Mouse (Mus musculus) lung, adult 2 months (tissue): Measurements from ENCODE around the gene Olfr448. TPM values are rescaled to one million over a fixed set of nuclear protein-coding genes. Genes with fewer than 3 reads are reported as not detected.

Experiments used
- DNase-seq: peaks from one replicate; pipeline ENCODE4 v3.0.0; 2022
- H3K4me1 ChIP-seq: fragments of 200-500 bp; 2 replicates; pipeline ENCODE4 v1.6.1; 2011; ENCODE audit warnings: low read length; ENCODE audit not compliant: control insufficient read depth, insufficient read depth
- H3K4me3 ChIP-seq: fragments of 200-500 bp; replicated peaks from 2 replicates; pipeline ENCODE3; 2011; ENCODE audit warnings: low read depth, mild to moderate bottlenecking, control low read depth, low read length; ENCODE audit errors: extremely low read depth
- CTCF ChIP-seq: fragments of 200-500 bp; IDR thresholded peaks from 2 replicates; pipeline ENCODE4 v1.5.1; 2011; ENCODE audit warnings: mild to moderate bottlenecking, low read length, control low read depth; ENCODE audit not compliant: insufficient read depth
- POLR2A ChIP-seq: fragments of 200-500 bp; IDR thresholded peaks from 2 replicates; pipeline ENCODE4 v1.6.1; 2011; ENCODE audit warnings: low read depth, mild to moderate bottlenecking, control low read depth, low read length, borderline replicate concordance; ENCODE audit errors: extremely low read depth
- WGBS: fragments of 180-500 bp; shearing (Covaris S2); methylation state at CpG from one replicate; pipeline ENCODE4 v1.1.7; 2018; 5-methylcytosine and 5-hydroxymethylcytosine counted together
- polyA plus RNA-seq: library from polyadenylated mRNA; depleted of rRNA; stranded (reverse); fragments of >200 nt; gene quantifications from 2 replicates; pipeline ENCODE4 v1.2.3, GENCODE M21; 2012; rRNA removed

Olfr448 gene
- not detected in 2 replicates for polyA plus RNA-seq

GRCm38 (mm10) chr6:42890141-42890540, at the start of gene Olfr448:
Gene Olfr448, plus strand, starts transcription at chr6:42890441.
- no peak within 1 kb of the TSS for H3K4me3 ChIP-seq
- WGBS: 79% methylated on average over 1 of the region's 1 CpGs
- no peak for TF ChIP-seq CTCF
- no peak for TF ChIP-seq POLR2A
- H3K4me1 ChIP-seq: no peaks in the 10 kb centered on the region
- DNase-seq: no peak

- 9% methylated on average over 4 of the region's 4 CpGs for WGBS
- no peaks in the 10 kb centered on the region for H3K4me1 ChIP-seq
- DNase-seq: no peak
- no peak overlapping the region for H3K4me3 ChIP-seq
- 0 out of 2 replicates have a peak, but pooled peaks have one; percentile 4 for TF ChIP-seq CTCF
- no peak for TF ChIP-seq POLR2A
Observed at GRCm38 (mm10) chr6:42860222-42860819, 29.9 kb upstream of the Olfr448 start.

- DNase-seq: no peak
- no peak for TF ChIP-seq CTCF
- TF ChIP-seq POLR2A: no peak
- Histone ChIP-seq H3K4me1 (no peaks in the 10 kb centered on the region), H3K4me3 (no peak overlapping the region)
- WGBS: 80% methylated on average over 3 of the region's 3 CpGs
Observed at GRCm38 (mm10) chr6:42869695-42870094, 20.5 kb upstream of the Olfr448 start.

GRCm38 (mm10) chr6:42876323-42876722, 13.9 kb upstream of the Olfr448 start:
- H3K4me3 ChIP-seq: no peak overlapping the region
- TF ChIP-seq POLR2A (no peak), CTCF (no peak)
- no peaks in the 10 kb centered on the region for H3K4me1 ChIP-seq
- no peak for DNase-seq

GRCm38 (mm10) chr6:42900345-42900744, 10.1 kb downstream of the Olfr448 start:
- no peak for TF ChIP-seq CTCF
- TF ChIP-seq POLR2A: no peak
- DNase-seq: no peak
- Histone ChIP-seq H3K4me1 (no peaks in the 10 kb centered on the region), H3K4me3 (no peak overlapping the region)
- 15% methylated on average over 1 of the region's 1 CpGs for WGBS

- no peak for TF ChIP-seq POLR2A
- H3K4me3 ChIP-seq: no peak within 1 kb of the TSS
- no peaks in the 10 kb centered on the region for H3K4me1 ChIP-seq
- DNase-seq: no peak
Observed at GRCm38 (mm10) chr6:42908578-42908977, 18.3 kb downstream of the Olfr448 start, which contains the start of gene Olfr447. Gene Olfr447, plus strand, starts transcription at chr6:42908878.

- no peak for DNase-seq
- no peak for TF ChIP-seq POLR2A
- TF ChIP-seq CTCF: no peak
- H3K4me1 ChIP-seq: no peaks in the 10 kb centered on the region
- WGBS: 66% methylated on average over 2 of the region's 2 CpGs
- no peak within 1 kb of the TSS for H3K4me3 ChIP-seq
Observed at GRCm38 (mm10) chr6:42921077-42921476, 30.8 kb downstream of the Olfr448 start, which contains the start of gene Olfr446. Gene Olfr446, plus strand, starts transcription at chr6:42921377.

Other genes starting within 250 kb of the Olfr448 start
- gene Tcaf2, start 245.2 kb upstream of the Olfr448 start, polyA plus RNA-seq: 1.3 and 3.7 TPM in 2 replicates
- gene Tcaf1, start 180.4 kb upstream of the Olfr448 start, polyA plus RNA-seq: 17.6 and 25.2 TPM in 2 replicates
- not detected in 2 replicates for gene Olfr453, start 151.1 kb upstream of the Olfr448 start, polyA plus RNA-seq
- not detected in 2 replicates for gene Olfr38, start 134.0 kb upstream of the Olfr448 start, polyA plus RNA-seq
- not detected in 2 replicates for gene Olfr452, start 105.3 kb upstream of the Olfr448 start, polyA plus RNA-seq
- gene Olfr450, start 78.5 kb upstream of the Olfr448 start, polyA plus RNA-seq: not detected in 2 replicates
- gene Olfr449, start 56.1 kb upstream of the Olfr448 start, polyA plus RNA-seq: not detected in 2 replicates
- gene Olfr447, start 18.4 kb downstream of the Olfr448 start, polyA plus RNA-seq: not detected in 2 replicates
- gene Olfr446, start 30.9 kb downstream of the Olfr448 start, polyA plus RNA-seq: not detected in 2 replicates
- gene Olfr444, start 58.6 kb downstream of the Olfr448 start, polyA plus RNA-seq: not detected in 2 replicates
- not detected in 2 replicates for gene Olfr441, start 215.9 kb downstream of the Olfr448 start, polyA plus RNA-seq